Mouse (Mus musculus) limb, embryonic 10.5 days (tissue): ENCODE results near the gene Pak1ip1. TPM values are rescaled to one million over a fixed set of nuclear protein-coding genes. Genes with fewer than 3 reads are reported as not detected.

Source experiments
- polyA plus RNA-seq: library from polyadenylated mRNA; unstranded; fragments of >200 nt; fragmentation: Nextera tagmentation; extraction: Ambion mirVana; gene quantifications from 2 replicates; pipeline ENCODE4 v1.2.1, GENCODE M21; 2016

Pak1ip1 gene
- polyA plus RNA-seq, 1 experiment from 2014 or later, result 62.0 TPM

Other genes with a start within 250 kb of the Pak1ip1 start
- gene Gcnt2, start 141.3 kb upstream of the Pak1ip1 start, polyA plus RNA-seq, result 1.9 and 2.2 TPM in 2 replicates
- gene Tmem14c, start 15.3 kb downstream of the Pak1ip1 start, polyA plus RNA-seq, result 205 and 216 TPM in 2 replicates
- 0.46 and 0.69 TPM in 2 replicates for gene Mak, start 78.7 kb downstream of the Pak1ip1 start, polyA plus RNA-seq
- 0.15 TPM in 1 of 2 replicates, not detected in the other for gene Gcm2, start 110.0 kb downstream of the Pak1ip1 start, polyA plus RNA-seq
- gene Sycp2l, start 113.3 kb downstream of the Pak1ip1 start, polyA plus RNA-seq, result not detected in 2 replicates
- 22.9 and 29.2 TPM in 2 replicates for gene Elovl2, start 219.4 kb downstream of the Pak1ip1 start, polyA plus RNA-seq
- 11.6 and 11.8 TPM in 2 replicates for gene Smim13, start 248.8 kb downstream of the Pak1ip1 start, polyA plus RNA-seq